Mouse (Mus musculus): ENCODE measurements around the gene Pigyl. TPM values are rescaled to one million over a fixed set of nuclear protein-coding genes. Genes with fewer than 3 reads are reported as not detected.

The Pigyl gene
- total and polyA plus RNA-seq, 3 experiments, result 24.8 to 86.5 (median 34.1) TPM

- peak overlapping the region; percentile 87; the same call in 1 of the 2 replicates for H3K4me3 ChIP-seq (ENCODE audit: low read depth, low read length)
Measured at GRCm38 (mm10) chr9:22117754-22118456, 38.7 kb upstream of the Pigyl start.

GRCm38 (mm10) chr9:22119543-22119942 is 37.1 kb upstream of the Pigyl start:
- DNase-seq (ENCODE audit: low spot score) (no peak), ATAC-seq (ENCODE audit: extremely low read depth, insufficient number of reproducible peaks, low FRiP score, poor library complexity, severe bottlenecking) (no peak)
- Histone ChIP-seq H3K4me3 (ENCODE audit: low read depth, low read length) (no peak overlapping the region), H3K27me3 (ENCODE audit: insufficient read depth, low read length) (no peaks in the 10 kb centered on the region), H3K36me3 (replicated peaks) (peaks cover 10% of the 10 kb centered on the region), H3K4me1 (ENCODE audit: insufficient read depth, low read depth, low read length) (peaks cover 81% of the 10 kb centered on the region), H3K9me3 (replicated peaks) (0 out of 2 replicates have a peak, but pooled peaks cover 2% of the 10 kb centered on the region)
- TF ChIP-seq GATA1 (IDR thresholded peaks at IDR 0.05; ENCODE audit: borderline replicate concordance, low read length) (no peak), GATA2 (IDR thresholded peaks at IDR 0.05; ENCODE audit: borderline replicate concordance, low read depth, low read length) (no peak), TAL1 (conservative IDR thresholded peaks at IDR 0.05; ENCODE audit: low read depth, low read length) (no peak), CTCF (IDR thresholded peaks at IDR 0.05; ENCODE audit: low read depth, low read length) (no peak), POLR2AphosphoS5 (IDR thresholded peaks at IDR 0.05; ENCODE audit: insufficient replicate concordance, low read depth, low read length) (no peak)

More at GRCm38 (mm10) chr9:22117754-22118456, 38.7 kb upstream of the Pigyl start:
- H3K4me1 ChIP-seq (ENCODE audit: insufficient read depth, low read depth, low read length), result peaks cover 78% of the 10 kb centered on the region
- DNase-seq (ENCODE audit: low spot score) (no peak), ATAC-seq (ENCODE audit: extremely low read depth, insufficient number of reproducible peaks, low FRiP score, poor library complexity, severe bottlenecking) (no peak)
- H3K36me3 ChIP-seq (replicated peaks), result peaks cover 26% of the 10 kb centered on the region
- H3K9me3 ChIP-seq (replicated peaks), result 0 out of 2 replicates have a peak, but pooled peaks cover 2% of the 10 kb centered on the region
- TF ChIP-seq GATA2 (IDR thresholded peaks at IDR 0.05; ENCODE audit: borderline replicate concordance, low read depth, low read length) (no peak), CTCF (IDR thresholded peaks at IDR 0.05; ENCODE audit: low read depth, low read length) (no peak), POLR2AphosphoS5 (IDR thresholded peaks at IDR 0.05; ENCODE audit: insufficient replicate concordance, low read depth, low read length) (no peak), TAL1 (conservative IDR thresholded peaks at IDR 0.05; ENCODE audit: low read depth, low read length) (no peak), GATA1 (IDR thresholded peaks at IDR 0.05; ENCODE audit: borderline replicate concordance, low read length) (no peak)
- no peaks in the 10 kb centered on the region for H3K27me3 ChIP-seq (ENCODE audit: insufficient read depth, low read length)

GRCm38 (mm10) chr9:22121545-22121944 is 35.1 kb upstream of the Pigyl start:
- no peak for DNase-seq (ENCODE audit: low spot score)
- Histone ChIP-seq H3K4me3 (ENCODE audit: low read depth, low read length) (no peak overlapping the region; the same call in 1 of the 2 replicates), H3K27me3 (ENCODE audit: insufficient read depth, low read length) (no peaks in the 10 kb centered on the region), H3K36me3 (replicated peaks) (peaks cover 7% of the 10 kb centered on the region), H3K9me3 (replicated peaks) (0 out of 2 replicates have a peak, but pooled peaks cover 2% of the 10 kb centered on the region), H3K4me1 (ENCODE audit: insufficient read depth, low read depth, low read length) (peaks cover 74% of the 10 kb centered on the region)
- TF ChIP-seq TAL1 (conservative IDR thresholded peaks at IDR 0.05; ENCODE audit: low read depth, low read length) (peak; percentile 64), GATA2 (IDR thresholded peaks at IDR 0.05; ENCODE audit: borderline replicate concordance, low read depth, low read length) (no peak)
- ATAC-seq (ENCODE audit: extremely low read depth, insufficient number of reproducible peaks, low FRiP score, poor library complexity, severe bottlenecking), result peak; percentile 62

DNA sequence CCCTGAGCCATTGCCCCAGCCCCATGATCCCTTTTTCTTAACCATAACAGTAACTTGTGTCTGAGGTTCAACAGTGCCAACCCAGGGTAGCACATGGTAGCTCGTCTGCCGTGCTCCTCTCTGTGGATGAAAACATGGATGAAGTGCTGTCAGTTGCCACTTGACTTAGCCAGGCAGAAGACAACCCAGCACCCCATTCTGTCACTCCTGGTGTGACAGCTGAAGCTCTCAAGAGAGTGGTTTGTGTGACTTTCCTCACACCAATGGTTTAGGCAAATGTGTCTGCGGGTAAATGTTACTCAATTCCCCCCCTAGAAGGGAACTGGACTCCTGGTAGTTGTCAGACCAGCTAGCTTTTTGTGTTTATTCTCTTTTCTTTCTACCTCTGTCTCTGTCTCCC is 34.6 kb upstream of the Pigyl start:
- H3K4me3 ChIP-seq (ENCODE audit: low read depth, low read length), result no peak overlapping the region; the same call in 1 of the 2 replicates
- DNase-seq (ENCODE audit: low spot score) (no peak), ATAC-seq (ENCODE audit: extremely low read depth, insufficient number of reproducible peaks, low FRiP score, poor library complexity, severe bottlenecking) (no peak)
- TF ChIP-seq POLR2AphosphoS5 (IDR thresholded peaks at IDR 0.05; ENCODE audit: insufficient replicate concordance, low read depth, low read length) (no peak), GATA2 (IDR thresholded peaks at IDR 0.05; ENCODE audit: borderline replicate concordance, low read depth, low read length) (no peak), TAL1 (conservative IDR thresholded peaks at IDR 0.05; ENCODE audit: low read depth, low read length) (no peak), GATA1 (IDR thresholded peaks at IDR 0.05; ENCODE audit: borderline replicate concordance, low read length) (no peak), CTCF (IDR thresholded peaks at IDR 0.05; ENCODE audit: low read depth, low read length) (no peak)
- no peaks in the 10 kb centered on the region for H3K27me3 ChIP-seq (ENCODE audit: insufficient read depth, low read length)
- peaks cover 11% of the 10 kb centered on the region for H3K36me3 ChIP-seq (replicated peaks)
- 0 out of 2 replicates have a peak, but pooled peaks cover 2% of the 10 kb centered on the region for H3K9me3 ChIP-seq (replicated peaks)
- peaks cover 75% of the 10 kb centered on the region for H3K4me1 ChIP-seq (ENCODE audit: insufficient read depth, low read depth, low read length)

DNA sequence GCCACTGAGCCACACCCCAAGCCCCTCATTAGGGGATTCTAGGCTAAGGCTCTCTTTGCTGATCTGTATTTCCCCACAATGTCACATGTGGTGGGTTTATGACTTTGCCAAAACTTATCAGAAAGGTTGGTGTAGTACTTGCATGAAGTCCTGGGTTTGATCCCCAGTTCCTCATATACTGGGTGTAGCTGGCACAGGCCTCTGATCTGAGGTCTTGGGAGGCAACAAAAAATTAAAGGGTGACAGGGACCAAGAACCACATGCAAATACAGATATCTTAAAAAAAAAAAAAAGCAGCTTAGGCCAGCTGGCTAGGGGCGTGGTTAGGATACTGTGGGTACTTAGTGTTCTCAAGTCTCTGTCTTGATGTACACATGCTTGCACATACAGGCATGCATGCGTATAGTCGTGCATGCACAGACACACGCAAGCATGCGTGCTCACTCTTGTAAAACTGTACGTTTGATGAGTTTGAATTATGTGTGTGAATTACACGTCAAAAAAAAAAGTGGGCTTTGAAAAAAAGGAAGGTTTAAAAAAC is 33.5 kb upstream of the Pigyl start:
- Histone ChIP-seq H3K4me1 (ENCODE audit: insufficient read depth, low read depth, low read length) (peaks cover 65% of the 10 kb centered on the region), H3K4me3 (ENCODE audit: low read depth, low read length) (no peak overlapping the region), H3K36me3 (replicated peaks) (peaks cover 21% of the 10 kb centered on the region), H3K9me3 (replicated peaks) (0 out of 2 replicates have a peak, but pooled peaks cover 2% of the 10 kb centered on the region), H3K27me3 (ENCODE audit: insufficient read depth, low read length) (no peaks in the 10 kb centered on the region)
- no peak for TF ChIP-seq POLR2AphosphoS5 (IDR thresholded peaks at IDR 0.05; ENCODE audit: insufficient replicate concordance, low read depth, low read length)
- no peak for TF ChIP-seq TAL1 (conservative IDR thresholded peaks at IDR 0.05; ENCODE audit: low read depth, low read length)
- TF ChIP-seq GATA1 (IDR thresholded peaks at IDR 0.05; ENCODE audit: borderline replicate concordance, low read length), result no peak
- TF ChIP-seq GATA2 (IDR thresholded peaks at IDR 0.05; ENCODE audit: borderline replicate concordance, low read depth, low read length), result no peak
- no peak for TF ChIP-seq CTCF (IDR thresholded peaks at IDR 0.05; ENCODE audit: low read depth, low read length)
- no peak for DNase-seq (ENCODE audit: low spot score)
- peak; percentile 42 for ATAC-seq (ENCODE audit: extremely low read depth, insufficient number of reproducible peaks, low FRiP score, poor library complexity, severe bottlenecking)

DNA sequence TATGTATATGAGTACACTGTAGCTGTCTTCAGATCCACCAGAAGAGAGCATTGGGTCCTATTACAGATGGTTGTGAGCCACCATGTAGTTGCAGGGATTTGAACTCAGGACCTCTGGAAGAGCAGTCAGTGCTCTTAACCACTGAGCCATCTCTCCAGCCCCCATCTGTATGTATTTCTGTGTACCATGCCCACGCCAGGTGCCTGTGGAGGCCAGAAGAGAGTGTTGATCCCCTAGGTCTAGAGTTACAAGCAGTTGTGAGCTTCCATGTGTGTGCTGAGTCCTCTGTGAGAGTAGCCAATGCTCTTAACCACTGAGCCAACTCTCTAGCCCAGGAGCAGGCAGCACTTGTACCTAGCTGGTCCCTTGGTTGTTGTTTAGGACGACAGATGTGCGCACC is 32.5 kb upstream of the Pigyl start:
- ATAC-seq (ENCODE audit: extremely low read depth, insufficient number of reproducible peaks, low FRiP score, poor library complexity, severe bottlenecking), result no peak
- H3K27me3 ChIP-seq (ENCODE audit: insufficient read depth, low read length), result no peaks in the 10 kb centered on the region
- no peak overlapping the region for H3K4me3 ChIP-seq (ENCODE audit: low read depth, low read length)
- 0 out of 2 replicates have a peak, but pooled peaks cover 2% of the 10 kb centered on the region for H3K9me3 ChIP-seq (replicated peaks)
- H3K4me1 ChIP-seq (ENCODE audit: insufficient read depth, low read depth, low read length), result peaks cover 60% of the 10 kb centered on the region
- no peak for DNase-seq (ENCODE audit: low spot score)
- peaks cover 32% of the 10 kb centered on the region for H3K36me3 ChIP-seq (replicated peaks)
- TF ChIP-seq GATA2 (IDR thresholded peaks at IDR 0.05; ENCODE audit: borderline replicate concordance, low read depth, low read length), result no peak
- no peak for TF ChIP-seq GATA1 (IDR thresholded peaks at IDR 0.05; ENCODE audit: borderline replicate concordance, low read length)
- TF ChIP-seq CTCF (IDR thresholded peaks at IDR 0.05; ENCODE audit: low read depth, low read length), result no peak
- TF ChIP-seq TAL1 (conservative IDR thresholded peaks at IDR 0.05; ENCODE audit: low read depth, low read length), result no peak
- no peak for TF ChIP-seq POLR2AphosphoS5 (IDR thresholded peaks at IDR 0.05; ENCODE audit: insufficient replicate concordance, low read depth, low read length)

Measured in G1E (cell line).